Mouse (Mus musculus): Measurements from ENCODE around the gene Gimap9. TPM values are rescaled to one million over a fixed set of nuclear protein-coding genes. Genes with fewer than 3 reads are reported as not detected.
"Not testable (repeated sequence)": the region's sequence is repeated elsewhere in the genome, so short reads cannot be mapped to it uniquely, and the experiment has no call there.

The Gimap9 gene
- polyA plus RNA-seq, 1 experiment from 2014 or later, result 1.8 TPM

DNA sequence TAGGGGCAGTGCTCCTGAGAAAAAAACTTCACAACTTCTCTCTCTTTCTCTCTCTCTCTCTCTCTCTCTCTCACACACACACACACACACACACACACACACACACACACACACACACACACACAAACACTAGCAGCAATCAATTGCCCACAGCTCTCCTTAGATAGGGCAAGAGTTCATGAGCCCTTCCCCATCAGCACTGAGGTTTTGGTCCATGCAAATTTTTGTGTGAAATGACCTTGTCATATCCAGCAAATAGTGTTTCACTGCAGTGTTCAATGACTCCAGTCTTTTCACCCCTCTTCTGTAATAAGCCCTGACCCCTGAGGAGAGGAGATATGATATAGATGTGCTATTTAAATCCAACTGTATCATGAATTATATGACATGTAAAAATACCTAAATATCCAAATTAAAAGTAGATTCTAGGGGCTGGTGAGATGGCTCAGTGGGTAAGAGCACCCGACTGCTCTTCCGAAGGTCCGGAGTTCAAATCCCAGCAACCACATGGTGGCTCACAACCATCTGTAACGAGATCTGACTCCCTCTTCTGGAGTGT, 7.4 kb downstream of the Gimap9 start:
- WGBS, result 98% methylated on average over 3 of the region's 4 CpGs
- H3K9ac ChIP-seq (ENCODE audit: low read depth, low read length); H3K9me3 ChIP-seq (ENCODE audit: control insufficient read depth, low read length); ATAC-seq; H3K36me3 ChIP-seq (ENCODE audit: control insufficient read depth, insufficient read depth, low read length); H3K27me3 ChIP-seq (replicated peaks; ENCODE audit: control insufficient read depth, insufficient read depth, low read length); H3K4me2 ChIP-seq (ENCODE audit: low read length); H3K4me1 ChIP-seq (ENCODE audit: control insufficient read depth, insufficient read depth, low read depth, low read length); H3K27ac ChIP-seq (ENCODE audit: low read depth, low read length); H3K4me3 ChIP-seq (ENCODE audit: low read length): not testable (repeated sequence)

DNA sequence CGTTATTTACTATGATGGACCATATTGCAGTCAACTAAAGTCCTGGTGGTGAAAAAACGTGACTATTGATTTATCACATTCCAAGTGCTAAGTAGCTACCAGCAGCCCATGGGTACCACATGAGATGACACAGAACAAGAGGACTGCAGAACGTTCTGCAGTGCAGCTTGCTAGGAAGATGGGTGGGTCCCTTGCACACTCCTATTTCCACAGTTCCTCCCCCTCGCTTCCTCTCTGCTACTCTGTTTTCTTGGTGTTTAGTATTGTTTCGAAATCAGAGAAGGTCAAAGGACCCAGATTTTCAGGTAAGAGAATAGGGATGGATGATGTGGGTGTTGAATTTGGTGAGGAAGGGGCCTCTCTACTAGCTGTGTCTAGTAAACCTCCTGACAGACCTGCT, 8.4 kb downstream of the Gimap9 start, which contains the start of gene Gimap4:
Gene Gimap4 (plus strand): TSS at position 231 of the 400 bp plus-strand sequence.
- no peaks in the 10 kb centered on the region for H3K36me3 ChIP-seq (ENCODE audit: control insufficient read depth, insufficient read depth, low read length)
- no peak within 1 kb of the TSS for H3K9ac ChIP-seq (ENCODE audit: low read depth, low read length)
- 76% methylated on average over 5 of the region's 5 CpGs for WGBS
- ATAC-seq, result no peak
- H3K4me2 ChIP-seq (ENCODE audit: low read length), result no peak within 1 kb of the TSS
- H3K9me3 ChIP-seq (ENCODE audit: control insufficient read depth, low read length), result no peaks in the 10 kb centered on the region
- no peaks in the 10 kb centered on the region for H3K4me1 ChIP-seq (ENCODE audit: control insufficient read depth, insufficient read depth, low read depth, low read length)
- no peak within 1 kb of the TSS for H3K27ac ChIP-seq (ENCODE audit: low read depth, low read length)
- H3K27me3 ChIP-seq (replicated peaks; ENCODE audit: control insufficient read depth, insufficient read depth, low read length), result no peaks in the 10 kb centered on the region
- no peak within 1 kb of the TSS for H3K4me3 ChIP-seq (ENCODE audit: low read length)

DNA sequence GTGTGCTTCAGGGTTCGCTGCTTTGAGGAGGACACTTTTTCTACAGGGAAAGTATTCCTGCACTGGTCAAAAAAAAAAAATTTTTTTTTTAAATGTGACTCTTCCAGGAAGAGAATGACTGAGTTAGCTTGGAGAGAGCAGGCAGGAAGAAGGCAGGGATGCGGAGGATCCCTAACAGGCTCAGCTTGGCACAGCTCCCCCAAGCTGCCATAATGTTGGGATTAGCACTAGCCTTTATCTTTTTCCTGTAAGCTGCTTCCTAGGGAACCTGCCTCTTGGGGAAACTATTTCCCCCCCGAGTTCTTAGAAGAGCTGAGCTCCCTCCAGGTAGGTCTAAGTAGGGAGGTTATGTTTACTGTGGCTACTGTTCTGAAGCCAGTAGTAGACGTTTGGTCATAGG, 8.9 kb downstream of the Gimap9 start:
- Histone ChIP-seq H3K27ac (ENCODE audit: low read depth, low read length) (no peak overlapping the region), H3K4me1 (ENCODE audit: control insufficient read depth, insufficient read depth, low read depth, low read length) (no peaks in the 10 kb centered on the region), H3K9me3 (ENCODE audit: control insufficient read depth, low read length) (no peaks in the 10 kb centered on the region), H3K36me3 (ENCODE audit: control insufficient read depth, insufficient read depth, low read length) (no peaks in the 10 kb centered on the region), H3K4me3 (ENCODE audit: low read length) (no peak overlapping the region), H3K9ac (ENCODE audit: low read depth, low read length) (no peak overlapping the region), H3K4me2 (ENCODE audit: low read length) (no peak overlapping the region), H3K27me3 (replicated peaks; ENCODE audit: control insufficient read depth, insufficient read depth, low read length) (no peaks in the 10 kb centered on the region)
- WGBS, result 65% methylated on average over 4 of the region's 4 CpGs
- no peak for ATAC-seq

DNA sequence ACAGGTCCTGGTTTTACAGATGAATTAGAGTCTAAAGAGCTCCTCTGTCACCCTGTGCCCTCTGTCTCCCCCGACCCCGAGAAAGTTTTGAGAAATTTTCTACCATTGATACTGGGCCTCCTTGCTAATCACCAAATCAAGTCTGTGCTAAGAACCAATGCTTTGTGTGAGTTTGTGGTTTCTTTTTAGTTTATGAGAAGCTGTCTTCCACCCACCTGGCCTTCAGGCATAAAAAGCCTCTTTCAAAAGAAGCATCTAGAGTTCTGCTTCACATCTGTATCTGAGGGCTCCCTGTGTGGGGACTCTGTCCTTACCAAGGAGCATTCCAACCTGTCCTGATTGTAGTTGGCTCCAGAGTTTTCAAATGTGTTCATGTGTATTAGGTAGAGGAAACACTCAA, 9.3 kb downstream of the Gimap9 start:
- no peaks in the 10 kb centered on the region for H3K4me1 ChIP-seq (ENCODE audit: control insufficient read depth, insufficient read depth, low read depth, low read length)
- no peak for ATAC-seq
- H3K9ac ChIP-seq (ENCODE audit: low read depth, low read length), result no peak overlapping the region
- no peak overlapping the region for H3K4me3 ChIP-seq (ENCODE audit: low read length)
- WGBS, result 94% methylated on average over 2 of the region's 2 CpGs
- no peak overlapping the region for H3K4me2 ChIP-seq (ENCODE audit: low read length)
- H3K9me3 ChIP-seq (ENCODE audit: control insufficient read depth, low read length), result no peaks in the 10 kb centered on the region
- no peaks in the 10 kb centered on the region for H3K27me3 ChIP-seq (replicated peaks; ENCODE audit: control insufficient read depth, insufficient read depth, low read length)
- no peaks in the 10 kb centered on the region for H3K36me3 ChIP-seq (ENCODE audit: control insufficient read depth, insufficient read depth, low read length)
- H3K27ac ChIP-seq (ENCODE audit: low read depth, low read length), result no peak overlapping the region

DNA sequence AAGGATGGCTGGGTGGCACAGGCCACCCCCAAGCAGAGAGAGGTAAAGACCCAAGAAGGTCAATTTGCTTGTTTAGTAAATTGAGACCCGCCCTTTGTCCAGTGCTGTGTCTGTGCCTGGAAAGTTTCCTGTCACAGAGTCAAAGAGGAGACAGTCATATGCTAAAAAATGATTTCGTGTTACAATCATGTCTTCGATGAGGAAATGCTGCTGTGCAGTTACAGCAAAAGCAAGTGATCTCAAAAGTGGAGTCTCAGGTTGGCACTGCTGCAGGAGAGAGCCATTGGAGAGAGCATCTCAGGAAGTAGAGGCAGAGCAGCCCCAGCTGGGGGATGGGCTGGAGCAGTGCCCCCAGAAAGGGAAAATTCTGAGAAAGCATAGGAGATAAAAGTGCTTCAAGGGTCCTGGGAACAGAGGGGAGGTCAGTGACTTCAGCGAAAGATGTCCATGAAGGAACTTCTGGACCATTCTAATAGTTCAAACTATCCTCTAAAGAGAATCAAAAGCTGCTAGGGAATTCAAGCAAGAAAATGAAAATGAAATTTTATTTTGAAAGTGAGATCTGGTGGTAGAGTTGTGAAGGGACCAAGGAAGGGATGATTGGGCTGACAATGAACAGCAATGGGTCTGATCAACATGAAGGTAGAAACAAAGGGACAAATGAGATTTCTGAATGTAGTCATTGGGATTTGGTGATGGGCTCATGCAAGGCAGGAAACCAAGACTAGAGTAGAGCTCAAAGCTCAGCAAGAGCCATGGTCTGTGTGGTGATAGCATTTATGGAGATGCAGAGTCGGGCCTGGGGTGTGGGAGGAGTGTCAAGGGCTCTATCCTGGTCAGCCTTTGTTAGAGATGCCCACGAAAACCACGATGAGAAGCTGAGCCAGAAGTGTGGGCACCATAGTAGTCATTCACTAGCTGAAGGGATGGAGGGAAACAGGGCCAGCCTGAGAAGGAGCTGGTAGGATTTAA, 10.1 kb downstream of the Gimap9 start:
- no peaks in the 10 kb centered on the region for H3K9me3 ChIP-seq (ENCODE audit: control insufficient read depth, low read length)
- no peaks in the 10 kb centered on the region for H3K27me3 ChIP-seq (replicated peaks; ENCODE audit: control insufficient read depth, insufficient read depth, low read length)
- WGBS, result 83% methylated on average over 7 of the region's 7 CpGs
- no peak overlapping the region for H3K4me2 ChIP-seq (ENCODE audit: low read length)
- no peak for ATAC-seq
- H3K36me3 ChIP-seq (ENCODE audit: control insufficient read depth, insufficient read depth, low read length), result no peaks in the 10 kb centered on the region
- H3K4me1 ChIP-seq (ENCODE audit: control insufficient read depth, insufficient read depth, low read depth, low read length), result no peaks in the 10 kb centered on the region
- no peak overlapping the region for H3K4me3 ChIP-seq (ENCODE audit: low read length)
- no peak overlapping the region for H3K27ac ChIP-seq (ENCODE audit: low read depth, low read length)
- H3K9ac ChIP-seq (ENCODE audit: low read depth, low read length), result no peak overlapping the region

DNA sequence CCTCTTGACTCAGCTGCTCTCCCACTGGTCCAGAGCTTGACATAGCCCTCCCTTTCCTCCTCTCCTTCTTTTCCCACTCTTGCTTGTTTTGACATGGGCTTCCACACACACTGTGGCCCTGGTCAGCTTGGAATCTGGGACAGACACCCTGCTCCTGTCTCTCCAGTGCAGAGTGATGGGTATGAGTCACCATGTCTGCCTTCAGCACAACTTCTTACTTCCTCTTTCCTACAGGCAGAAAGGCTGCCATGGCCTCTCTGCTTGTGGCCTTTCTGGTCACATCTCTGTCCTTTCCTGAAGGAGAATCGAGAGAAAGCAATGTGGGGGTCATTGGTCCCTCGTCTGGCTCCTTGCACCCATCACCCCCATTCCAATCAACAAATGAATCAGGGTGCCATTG, 11.1 kb downstream of the Gimap9 start:
- no peak for ATAC-seq
- H3K9ac ChIP-seq (ENCODE audit: low read depth, low read length), result no peak overlapping the region
- H3K9me3 ChIP-seq (ENCODE audit: control insufficient read depth, low read length), result no peaks in the 10 kb centered on the region
- no peak overlapping the region for H3K4me2 ChIP-seq (ENCODE audit: low read length)
- H3K36me3 ChIP-seq (ENCODE audit: control insufficient read depth, insufficient read depth, low read length), result no peaks in the 10 kb centered on the region
- WGBS, result 82% methylated on average over 2 of the region's 2 CpGs
- H3K27me3 ChIP-seq (replicated peaks; ENCODE audit: control insufficient read depth, insufficient read depth, low read length), result no peaks in the 10 kb centered on the region
- H3K4me1 ChIP-seq (ENCODE audit: control insufficient read depth, insufficient read depth, low read depth, low read length), result no peaks in the 10 kb centered on the region
- H3K4me3 ChIP-seq (ENCODE audit: low read length), result no peak overlapping the region
- H3K27ac ChIP-seq (ENCODE audit: low read depth, low read length), result no peak overlapping the region

DNA sequence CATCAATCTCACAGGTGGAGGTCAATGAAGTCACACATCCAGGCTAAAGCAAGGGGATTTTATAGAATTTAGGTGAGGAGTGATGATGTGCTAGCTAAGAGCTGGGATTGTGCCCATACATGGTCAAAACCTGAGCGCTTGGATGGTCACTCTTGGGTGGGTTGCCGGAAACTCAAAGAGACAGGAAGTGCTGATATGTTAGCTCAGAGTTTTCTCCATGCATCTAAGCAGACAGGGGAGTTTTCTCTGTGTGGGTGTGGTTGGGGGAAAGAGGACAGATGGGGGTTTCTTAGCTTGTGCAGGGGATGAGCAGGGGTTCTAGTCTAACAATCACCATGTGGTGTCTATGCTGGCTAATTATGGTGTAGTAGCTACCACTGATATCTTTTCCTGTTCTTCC, 13.4 kb downstream of the Gimap9 start:
- Histone ChIP-seq H3K4me1 (ENCODE audit: control insufficient read depth, insufficient read depth, low read depth, low read length) (no peaks in the 10 kb centered on the region), H3K9ac (ENCODE audit: low read depth, low read length) (no peak overlapping the region), H3K4me2 (ENCODE audit: low read length) (no peak overlapping the region), H3K36me3 (ENCODE audit: control insufficient read depth, insufficient read depth, low read length) (no peaks in the 10 kb centered on the region), H3K27me3 (replicated peaks; ENCODE audit: control insufficient read depth, insufficient read depth, low read length) (no peaks in the 10 kb centered on the region), H3K27ac (ENCODE audit: low read depth, low read length) (no peak overlapping the region), H3K4me3 (ENCODE audit: low read length) (no peak overlapping the region), H3K9me3 (ENCODE audit: control insufficient read depth, low read length) (no peaks in the 10 kb centered on the region)
- 92% methylated on average over 2 of the region's 2 CpGs for WGBS
- ATAC-seq, result no peak

DNA sequence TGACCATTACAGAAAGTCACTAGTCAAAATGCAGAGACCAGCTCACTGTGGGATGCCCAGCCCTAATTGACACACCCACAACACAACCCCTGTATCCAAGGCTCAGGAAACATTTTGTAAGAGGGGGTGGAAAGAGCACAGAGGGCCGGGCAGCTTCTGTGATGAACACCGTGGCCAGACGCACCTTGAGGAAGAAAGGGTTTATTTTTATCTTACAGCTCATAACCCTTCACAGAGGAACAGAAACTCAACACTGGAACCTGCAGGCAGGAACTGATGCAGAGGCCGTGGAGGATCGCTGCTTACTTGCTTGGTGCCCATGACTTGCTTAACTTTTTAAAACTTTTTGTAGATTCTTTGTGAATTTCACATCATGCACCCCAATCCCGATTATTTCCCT, 17.0 kb downstream of the Gimap9 start:
- H3K4me2 ChIP-seq (ENCODE audit: low read length), result no peak overlapping the region
- H3K4me3 ChIP-seq (ENCODE audit: low read length), result no peak overlapping the region
- H3K4me1 ChIP-seq (ENCODE audit: control insufficient read depth, insufficient read depth, low read depth, low read length), result no peaks in the 10 kb centered on the region
- H3K27me3 ChIP-seq (replicated peaks; ENCODE audit: control insufficient read depth, insufficient read depth, low read length), result no peaks in the 10 kb centered on the region
- WGBS, result 89% methylated on average over 6 of the region's 6 CpGs
- H3K9me3 ChIP-seq (ENCODE audit: control insufficient read depth, low read length), result no peaks in the 10 kb centered on the region
- H3K27ac ChIP-seq (ENCODE audit: low read depth, low read length), result no peak overlapping the region
- no peak overlapping the region for H3K9ac ChIP-seq (ENCODE audit: low read depth, low read length)
- H3K36me3 ChIP-seq (ENCODE audit: control insufficient read depth, insufficient read depth, low read length), result no peaks in the 10 kb centered on the region
- ATAC-seq, result no peak

DNA sequence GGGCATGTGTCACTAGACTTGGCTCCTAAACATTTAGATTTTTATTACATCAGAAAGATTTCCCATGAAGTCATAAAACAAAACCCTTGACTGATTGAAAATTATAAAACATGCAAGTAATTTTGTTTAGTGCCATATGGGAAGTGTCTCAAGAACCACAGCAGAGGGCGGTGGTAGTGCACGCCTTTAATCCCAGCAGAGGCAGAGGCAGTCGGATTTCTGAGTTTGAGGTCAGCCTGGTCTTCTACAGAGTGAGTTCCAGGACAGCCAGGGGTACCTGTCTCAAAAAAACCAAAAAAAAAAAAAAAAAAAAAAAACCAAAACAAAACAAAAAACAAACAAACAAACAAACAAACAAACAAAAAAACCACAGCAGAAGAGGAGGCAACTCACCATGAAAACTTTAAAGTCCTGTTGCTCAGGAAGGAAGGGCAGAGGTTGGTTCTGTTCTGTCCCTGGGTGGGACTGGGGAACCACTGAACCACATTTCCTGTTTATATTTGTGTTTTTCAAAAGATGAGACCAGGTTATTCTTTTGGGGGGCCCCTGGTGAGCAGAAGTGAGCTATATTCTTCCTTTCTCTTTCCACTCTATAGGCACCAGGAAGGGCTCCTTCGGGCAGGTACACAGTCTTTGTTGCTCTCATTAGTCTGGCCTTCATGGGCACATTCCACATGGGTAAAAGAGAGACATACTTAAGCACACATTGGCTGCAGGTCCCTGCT, 21.1 kb downstream of the Gimap9 start:
- Histone ChIP-seq H3K4me3 (ENCODE audit: low read length) (no peak overlapping the region), H3K27ac (ENCODE audit: low read depth, low read length) (no peak overlapping the region), H3K4me2 (ENCODE audit: low read length) (no peak overlapping the region), H3K9me3 (ENCODE audit: control insufficient read depth, low read length) (no peaks in the 10 kb centered on the region), H3K9ac (ENCODE audit: low read depth, low read length) (no peak overlapping the region), H3K27me3 (replicated peaks; ENCODE audit: control insufficient read depth, insufficient read depth, low read length) (no peaks in the 10 kb centered on the region), H3K36me3 (ENCODE audit: control insufficient read depth, insufficient read depth, low read length) (no peaks in the 10 kb centered on the region), H3K4me1 (ENCODE audit: control insufficient read depth, insufficient read depth, low read depth, low read length) (no peaks in the 10 kb centered on the region)
- 85% methylated on average over 4 of the region's 4 CpGs for WGBS
- ATAC-seq, result no peak

All from hindbrain, embryonic 16.5 days (tissue).